Mouse (Mus musculus): ENCODE data around the gene Ptpn12.
"Not testable (repeated sequence)": the region's sequence is repeated elsewhere in the genome, so short reads cannot be mapped to it uniquely, and the experiment has no call there.

DNA sequence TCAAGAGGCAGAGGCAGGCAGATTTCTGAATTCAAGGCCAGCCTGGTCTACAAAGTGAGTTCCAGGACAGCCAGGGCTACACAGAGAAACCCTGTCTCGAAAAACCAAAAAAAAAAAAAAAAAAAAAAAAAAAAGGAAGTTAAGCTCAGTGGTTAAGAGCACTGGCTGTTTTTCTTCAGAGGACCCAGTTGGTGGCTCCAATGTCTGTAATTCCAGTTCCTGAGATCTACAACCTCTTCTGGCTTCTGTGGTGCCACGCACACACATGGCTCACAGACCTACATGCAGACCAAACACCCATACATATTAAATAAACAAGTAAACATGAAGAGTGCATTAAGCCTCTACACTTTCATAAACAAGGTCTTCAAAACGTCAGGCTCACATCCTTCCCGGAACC is 111.9 kb downstream of the Ptpn12 start:
- not testable (repeated sequence) for TF ChIP-seq ZC3H11A (IDR thresholded peaks at IDR 0.05; ENCODE audit: borderline replicate concordance, low read depth, low read length); HCFC1 (IDR thresholded peaks at IDR 0.05; ENCODE audit: borderline replicate concordance, insufficient read depth, low read length); CHD2 (IDR thresholded peaks at IDR 0.05; ENCODE audit: low read depth, low read length)
- peak; percentile 49; the same call in 1 of the 2 replicates for TF ChIP-seq ZNF384 (IDR thresholded peaks at IDR 0.05; ENCODE audit: low read depth, low read length)

All from ES-E14 (cell line).